Mouse (Mus musculus) spleen, adult 2 months (tissue): ENCODE results near the gene Arhgap31.

Source experiments
- CTCF ChIP-seq: fragments of 200-500 bp; IDR thresholded peaks from 2 replicates; pipeline ENCODE4 v1.5.1; 2011; ENCODE audit warnings: mild to moderate bottlenecking, inconsistent platforms; ENCODE audit not compliant: insufficient read depth, insufficient read length, insufficient replicate concordance; ENCODE audit errors: extremely low read depth
- POLR2A ChIP-seq: fragments of 200-500 bp; IDR thresholded peaks from 2 replicates; pipeline ENCODE4 v1.6.1; 2011; ENCODE audit warnings: low read depth, low read length, inconsistent platforms

- no peak for TF ChIP-seq POLR2A
- TF ChIP-seq CTCF, result peak; percentile 71; the same call in 1 of the 2 replicates
Observed at GRCm38 (mm10) chr16:38619054-38619453, 94.0 kb downstream of the Arhgap31 start.
